Mouse (Mus musculus) embryonic facial prominence, embryonic 12.5 days (tissue): ENCODE data around the gene Tmem38b. TPM values are rescaled to one million over a fixed set of nuclear protein-coding genes. Genes with fewer than 3 reads are reported as not detected.

Source experiments
- ATAC-seq: fragments of 200-750 bp; cut with Nextera tagmentation; 2 replicates; pipeline ENCODE4 v1.8.0; 2017; ENCODE audit not compliant: insufficient number of reproducible peaks, insufficient read depth, low FRiP score, low TSS enrichment
- H3K27ac ChIP-seq: fragments of 300-500 bp; sonication (generic); 2 replicates; pipeline ENCODE4 v1.5.1; 2016; ENCODE audit warnings: mild to moderate bottlenecking
- H3K27me3 ChIP-seq: fragments of 300-500 bp; sonication (generic); 2 replicates; pipeline ENCODE4 v1.6.1; 2016; ENCODE audit warnings: mild to moderate bottlenecking, moderate library complexity
- H3K36me3 ChIP-seq: fragments of 300-500 bp; sonication (generic); 2 replicates; pipeline ENCODE4 v1.6.1; 2016; ENCODE audit warnings: mild to moderate bottlenecking
- H3K4me1 ChIP-seq: fragments of 300-500 bp; sonication (generic); 2 replicates; pipeline ENCODE4 v1.6.1; 2016
- H3K4me2 ChIP-seq: fragments of 300-500 bp; sonication (generic); replicated peaks from 2 replicates; pipeline ENCODE4 v1.6.1; 2016; ENCODE audit warnings: mild to moderate bottlenecking, moderate library complexity
- H3K4me3 ChIP-seq: fragments of 300-500 bp; sonication (generic); 2 replicates; pipeline ENCODE4 v1.5.1; 2016; ENCODE audit warnings: mild to moderate bottlenecking
- H3K9ac ChIP-seq: fragments of 300-500 bp; sonication (generic); 2 replicates; pipeline ENCODE4 v1.6.1; 2016; ENCODE audit warnings: mild to moderate bottlenecking, moderate library complexity
- H3K9me3 ChIP-seq: fragments of 300-500 bp; sonication (generic); 2 replicates; pipeline ENCODE4 v1.6.1; 2016; ENCODE audit warnings: mild to moderate bottlenecking, moderate library complexity
- WGBS: fragments of 180-500 bp; shearing (Covaris S2); methylation state at CpG from one replicate; pipeline ENCODE4 v1.1.7; 2016; 5-methylcytosine and 5-hydroxymethylcytosine counted together
- polyA plus RNA-seq: library from polyadenylated mRNA; unstranded; fragments of >200 nt; fragmentation: Nextera tagmentation; extraction: Ambion mirVana; gene quantifications from 2 replicates; pipeline ENCODE4 v1.2.1, GENCODE M21; 2016

Gene Tmem38b
- polyA plus RNA-seq, 1 experiment from 2014 or later, result 8.5 TPM

GRCm38 (mm10) chr4:53900386-53900971 is 74.6 kb downstream of the Tmem38b start:
- Histone ChIP-seq H3K4me3 (no peak overlapping the region), H3K27ac (no peak overlapping the region), H3K4me1 (no peaks in the 10 kb centered on the region), H3K9me3 (no peaks in the 10 kb centered on the region), H3K9ac (no peak overlapping the region), H3K4me2 (no peak overlapping the region), H3K27me3 (no peaks in the 10 kb centered on the region), H3K36me3 (no peaks in the 10 kb centered on the region)
- WGBS, result 53% methylated on average over 6 of the region's 6 CpGs
- no peak for ATAC-seq

DNA sequence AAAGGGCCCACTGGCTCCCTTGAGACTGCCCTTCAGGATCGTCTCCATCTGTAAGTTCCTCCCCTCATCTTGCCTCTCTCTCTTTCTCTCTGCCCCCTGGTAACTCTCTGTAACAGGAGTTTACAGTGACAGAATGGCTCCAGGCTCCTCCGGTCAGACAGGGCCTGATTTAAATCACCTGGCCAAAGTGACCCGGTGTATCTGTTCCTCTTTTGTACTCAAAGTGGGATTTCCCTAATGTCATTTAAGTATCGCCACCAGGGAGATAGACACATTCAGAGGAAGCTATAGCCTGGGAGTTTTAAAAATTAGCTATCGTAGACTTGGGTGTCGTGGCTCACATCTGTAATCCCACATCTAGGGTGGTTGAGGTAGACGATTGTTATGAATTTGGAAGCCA is 78.5 kb downstream of the Tmem38b start:
- ATAC-seq, result no peak
- Histone ChIP-seq H3K4me2 (no peak overlapping the region), H3K27me3 (no peaks in the 10 kb centered on the region), H3K4me3 (no peak overlapping the region), H3K4me1 (no peaks in the 10 kb centered on the region), H3K9ac (no peak overlapping the region), H3K27ac (no peak overlapping the region), H3K36me3 (no peaks in the 10 kb centered on the region), H3K9me3 (no peaks in the 10 kb centered on the region)
- WGBS, result 71% methylated on average over 7 of the region's 7 CpGs

DNA sequence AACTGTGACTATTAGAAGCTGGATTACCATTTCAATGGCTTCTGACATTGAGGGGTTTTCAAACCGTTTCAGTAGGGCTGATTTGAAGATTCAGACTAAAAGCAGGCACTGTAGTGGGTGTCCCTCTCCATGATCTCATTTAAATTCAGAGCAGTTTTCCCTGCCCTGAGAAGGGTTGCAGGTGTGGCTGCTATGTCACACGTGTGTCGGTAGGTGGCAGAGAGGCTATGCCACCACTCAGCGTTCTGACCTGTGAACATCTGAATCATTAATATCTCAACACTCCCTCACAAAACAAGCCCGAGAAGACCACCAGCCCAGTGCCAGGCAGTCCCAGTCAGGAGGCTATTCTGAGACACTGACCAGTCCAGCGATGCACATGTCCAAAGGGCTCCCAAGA is 79.7 kb downstream of the Tmem38b start:
- no peak overlapping the region for H3K9ac ChIP-seq
- no peaks in the 10 kb centered on the region for H3K36me3 ChIP-seq
- H3K4me1 ChIP-seq, result no peaks in the 10 kb centered on the region
- no peak overlapping the region for H3K27ac ChIP-seq
- no peaks in the 10 kb centered on the region for H3K27me3 ChIP-seq
- no peak overlapping the region for H3K4me2 ChIP-seq
- ATAC-seq, result 0 out of 2 replicates have a peak, but pooled peaks have one; percentile 22
- WGBS, result 35% methylated on average over 6 of the region's 6 CpGs
- H3K4me3 ChIP-seq, result no peak overlapping the region
- H3K9me3 ChIP-seq, result no peaks in the 10 kb centered on the region

- H3K4me3 ChIP-seq, result no peak overlapping the region
These were observed 81.2 kb downstream of the Tmem38b start for GRCm38 (mm10) chr4:53907071-53907470.

More at GRCm38 (mm10) chr4:53907071-53907470, 81.2 kb downstream of the Tmem38b start:
- H3K4me1 ChIP-seq, result no peaks in the 10 kb centered on the region
- no peak overlapping the region for H3K27ac ChIP-seq
- no peak overlapping the region for H3K4me2 ChIP-seq
- no peaks in the 10 kb centered on the region for H3K27me3 ChIP-seq
- no peaks in the 10 kb centered on the region for H3K9me3 ChIP-seq
- H3K9ac ChIP-seq, result no peak overlapping the region
- ATAC-seq, result no peak
- 92% methylated on average over 3 of the region's 3 CpGs for WGBS
- no peaks in the 10 kb centered on the region for H3K36me3 ChIP-seq

Other genes with a start within 250 kb of the Tmem38b start
- 17.1 and 18.2 TPM in 2 replicates for gene Fsd1l, start 194.6 kb upstream of the Tmem38b start, polyA plus RNA-seq
- gene Fktn, start 112.0 kb upstream of the Tmem38b start, polyA plus RNA-seq, result 15.6 and 16.6 TPM in 2 replicates
- 0.17 and 0.53 TPM in 2 replicates for gene Tal2, start 46.3 kb upstream of the Tmem38b start, polyA plus RNA-seq